Mouse (Mus musculus): ENCODE measurements around the gene Tfdp1.

DNA sequence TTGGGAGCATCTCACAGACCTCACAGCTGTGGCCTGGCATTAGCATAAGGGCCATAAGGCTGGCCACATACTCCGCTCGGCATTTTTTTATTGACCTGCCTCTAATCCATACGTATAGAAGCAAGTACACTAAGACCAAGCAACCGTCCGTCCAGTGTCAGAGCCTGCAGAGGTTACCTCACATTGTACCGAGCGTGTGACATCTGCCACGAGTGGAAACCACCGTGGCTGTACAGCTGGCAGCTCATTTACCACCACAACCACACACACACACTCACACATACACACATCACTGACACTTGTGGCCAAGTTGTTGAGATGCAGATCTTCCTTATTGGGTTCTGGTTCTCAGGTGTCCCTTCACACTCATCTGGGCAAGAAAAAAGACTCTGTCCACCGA lies 21.9 kb upstream of the Tfdp1 start:
- no peak for TF ChIP-seq POLR2A (IDR thresholded peaks at IDR 0.05; ENCODE audit: insufficient read depth, low read depth, low read length)
- TF ChIP-seq CTCF (IDR thresholded peaks at IDR 0.05; ENCODE audit: insufficient read depth, low read depth, low read length), result no peak
